Mouse (Mus musculus): ENCODE results near the gene Actg2. TPM values are rescaled to one million over a fixed set of nuclear protein-coding genes. Genes with fewer than 3 reads are reported as not detected.
"Not testable (repeated sequence)": the region's sequence is repeated elsewhere in the genome, so short reads cannot be mapped to it uniquely, and the experiment has no call there.

Gene Actg2
- polyA plus RNA-seq (2015; fragmentation: Nextera tagmentation; extraction: Ambion mirVana), result 17.5 and 41.6 TPM in 2 replicates

GRCm38 (mm10) chr6:83536028-83536794 is at the start of gene Actg2:
TSS of gene Actg2 (minus strand) at chr6:83536265.
- Histone ChIP-seq H3K4me2 (no peak within 1 kb of the TSS), H3K9me3 (replicated peaks) (no peaks in the 10 kb centered on the region), H3K27ac (no peak within 1 kb of the TSS; the same call in 1 of the 2 replicates), H3K9ac (no peak within 1 kb of the TSS), H3K4me1 (replicated peaks) (peaks cover 8% of the 10 kb centered on the region; the same call in 1 of the 2 replicates), H3K36me3 (no peaks in the 10 kb centered on the region), H3K4me3 (no peak within 1 kb of the TSS), H3K27me3 (no peaks in the 10 kb centered on the region; the same call in 1 of the 2 replicates)
- no peak for ATAC-seq (replicated peaks; ENCODE audit: insufficient number of reproducible peaks, insufficient read depth, low FRiP score, low read depth)
- 69% methylated on average over 12 of the region's 12 CpGs for WGBS

- H3K9me3 ChIP-seq (replicated peaks); ATAC-seq (replicated peaks; ENCODE audit: insufficient number of reproducible peaks, insufficient read depth, low FRiP score, low read depth); H3K36me3 ChIP-seq; H3K4me2 ChIP-seq; H3K4me3 ChIP-seq; H3K9ac ChIP-seq; H3K4me1 ChIP-seq (replicated peaks); H3K27ac ChIP-seq: not testable (repeated sequence)
- peaks cover 18% of the 10 kb centered on the region for H3K27me3 ChIP-seq
- 79% methylated on average over 9 of the region's 9 CpGs for WGBS
Observed at GRCm38 (mm10) chr6:83585328-83585727, 49.3 kb upstream of the Actg2 start.

GRCm38 (mm10) chr6:83583591-83583990 is 47.5 kb upstream of the Actg2 start:
- no peak overlapping the region for H3K4me3 ChIP-seq
- H3K27ac ChIP-seq, result no peak overlapping the region
- H3K27me3 ChIP-seq, result peaks cover 25% of the 10 kb centered on the region
- 60% methylated on average over 2 of the region's 2 CpGs for WGBS
- no peaks in the 10 kb centered on the region for H3K4me1 ChIP-seq (replicated peaks)
- no peak for ATAC-seq (replicated peaks; ENCODE audit: insufficient number of reproducible peaks, insufficient read depth, low FRiP score, low read depth)
- no peaks in the 10 kb centered on the region for H3K9me3 ChIP-seq (replicated peaks)
- no peaks in the 10 kb centered on the region for H3K36me3 ChIP-seq
- no peak overlapping the region for H3K4me2 ChIP-seq
- no peak overlapping the region for H3K9ac ChIP-seq

- no peak for ATAC-seq (replicated peaks; ENCODE audit: insufficient number of reproducible peaks, insufficient read depth, low FRiP score, low read depth)
- Histone ChIP-seq H3K27me3 (peaks cover 29% of the 10 kb centered on the region), H3K36me3 (no peaks in the 10 kb centered on the region), H3K9me3 (replicated peaks) (no peaks in the 10 kb centered on the region), H3K9ac (no peak overlapping the region), H3K4me1 (replicated peaks) (no peaks in the 10 kb centered on the region), H3K4me2 (no peak overlapping the region), H3K27ac (no peak overlapping the region), H3K4me3 (no peak overlapping the region)
- 2% methylated on average over 6 of the region's 6 CpGs for WGBS
Observed at GRCm38 (mm10) chr6:83582938-83583270, 46.8 kb upstream of the Actg2 start.

GRCm38 (mm10) chr6:83582135-83582937 is 46.3 kb upstream of the Actg2 start:
- Histone ChIP-seq H3K4me2 (no peak overlapping the region), H3K4me3 (no peak overlapping the region), H3K27me3 (peaks cover 29% of the 10 kb centered on the region), H3K36me3 (no peaks in the 10 kb centered on the region), H3K27ac (no peak overlapping the region), H3K9ac (no peak overlapping the region), H3K4me1 (replicated peaks) (no peaks in the 10 kb centered on the region), H3K9me3 (replicated peaks) (no peaks in the 10 kb centered on the region)
- WGBS, result 52% methylated on average over 20 of the region's 20 CpGs
- no peak for ATAC-seq (replicated peaks; ENCODE audit: insufficient number of reproducible peaks, insufficient read depth, low FRiP score, low read depth)

GRCm38 (mm10) chr6:83577534-83577933 is 41.5 kb upstream of the Actg2 start:
- Histone ChIP-seq H3K27me3 (peaks cover 26% of the 10 kb centered on the region), H3K9ac (no peak overlapping the region), H3K4me1 (replicated peaks) (peaks cover 5% of the 10 kb centered on the region), H3K36me3 (no peaks in the 10 kb centered on the region), H3K4me3 (no peak overlapping the region), H3K4me2 (no peak overlapping the region), H3K9me3 (replicated peaks) (no peaks in the 10 kb centered on the region), H3K27ac (no peak overlapping the region)
- ATAC-seq (replicated peaks; ENCODE audit: insufficient number of reproducible peaks, insufficient read depth, low FRiP score, low read depth), result no peak

GRCm38 (mm10) chr6:83575609-83576008 is 39.5 kb upstream of the Actg2 start:
- no peaks in the 10 kb centered on the region for H3K9me3 ChIP-seq (replicated peaks)
- H3K4me3 ChIP-seq, result no peak overlapping the region
- no peak overlapping the region for H3K27ac ChIP-seq
- H3K27me3 ChIP-seq, result peaks cover 18% of the 10 kb centered on the region
- ATAC-seq (replicated peaks; ENCODE audit: insufficient number of reproducible peaks, insufficient read depth, low FRiP score, low read depth), result no peak
- H3K36me3 ChIP-seq, result no peaks in the 10 kb centered on the region
- 74% methylated on average over 4 of the region's 4 CpGs for WGBS
- H3K4me1 ChIP-seq (replicated peaks), result peaks cover 14% of the 10 kb centered on the region
- H3K4me2 ChIP-seq, result no peak overlapping the region
- no peak overlapping the region for H3K9ac ChIP-seq

- peak; percentile 67 for ATAC-seq (replicated peaks; ENCODE audit: insufficient number of reproducible peaks, insufficient read depth, low FRiP score, low read depth)
Observed at GRCm38 (mm10) chr6:83572671-83573070, 36.6 kb upstream of the Actg2 start, which contains the start of gene Stambp. TSS of gene Stambp (minus strand) at chr6:83572729.

GRCm38 (mm10) chr6:83571840-83572667 is 36.0 kb upstream of the Actg2 start:
- no peaks in the 10 kb centered on the region; the same call in 1 of the 2 replicates for H3K36me3 ChIP-seq
- peaks cover 7% of the 10 kb centered on the region for H3K27me3 ChIP-seq
- H3K4me2 ChIP-seq, result peak overlapping the region; percentile 93
- peaks cover 14% of the 10 kb centered on the region for H3K4me1 ChIP-seq (replicated peaks)
- 5% methylated on average over 37 of the region's 37 CpGs for WGBS
- peak overlapping the region; percentile 68 for H3K9ac ChIP-seq
- peak overlapping the region; percentile 66 for H3K27ac ChIP-seq
- peak overlapping the region; percentile 83 for H3K4me3 ChIP-seq
- peak; percentile 94 for ATAC-seq (replicated peaks; ENCODE audit: insufficient number of reproducible peaks, insufficient read depth, low FRiP score, low read depth)
- no peaks in the 10 kb centered on the region for H3K9me3 ChIP-seq (replicated peaks)

More at GRCm38 (mm10) chr6:83572671-83573070, 36.6 kb upstream of the Actg2 start, which contains the start of gene Stambp:
- peak within 1 kb of the TSS; percentile 93 for H3K4me2 ChIP-seq
- peak within 1 kb of the TSS; percentile 66 for H3K27ac ChIP-seq
- H3K9ac ChIP-seq, result peak within 1 kb of the TSS; percentile 68
- 0% methylated on average over 7 of the region's 11 CpGs for WGBS
- H3K4me1 ChIP-seq (replicated peaks), result peaks cover 14% of the 10 kb centered on the region
- peaks cover 7% of the 10 kb centered on the region for H3K27me3 ChIP-seq
- peak within 1 kb of the TSS; percentile 83 for H3K4me3 ChIP-seq
- H3K9me3 ChIP-seq (replicated peaks), result no peaks in the 10 kb centered on the region
- no peaks in the 10 kb centered on the region; the same call in 1 of the 2 replicates for H3K36me3 ChIP-seq

- Histone ChIP-seq H3K9ac (no peak overlapping the region), H3K4me1 (replicated peaks) (peaks cover 14% of the 10 kb centered on the region), H3K9me3 (replicated peaks) (no peaks in the 10 kb centered on the region), H3K27me3 (no peaks in the 10 kb centered on the region), H3K27ac (no peak overlapping the region), H3K36me3 (no peaks in the 10 kb centered on the region; the same call in 1 of the 2 replicates), H3K4me3 (no peak overlapping the region), H3K4me2 (no peak overlapping the region)
- ATAC-seq (replicated peaks; ENCODE audit: insufficient number of reproducible peaks, insufficient read depth, low FRiP score, low read depth), result no peak
- WGBS, result 63% methylated on average over 20 of the region's 20 CpGs
Observed at GRCm38 (mm10) chr6:83568901-83569862, 33.1 kb upstream of the Actg2 start.

All from heart, embryonic 15.5 days (tissue).